Mouse (Mus musculus) embryo, embryonic 10 days (tissue): ENCODE measurements around the gene Farsa.
A peak's percentile ranks its signal among the peaks of the same experiment; 100 is the strongest.

Source experiments
- DNase-seq: peaks from one replicate; pipeline ENCODE4 v3.0.0-alpha.2; 2015; ENCODE audit warnings: low spot score

Gene Farsa

GRCm38 (mm10) chr8:84911854-84912253 lies 55.1 kb downstream of the Farsa start:
- no peak for DNase-seq

DNA sequence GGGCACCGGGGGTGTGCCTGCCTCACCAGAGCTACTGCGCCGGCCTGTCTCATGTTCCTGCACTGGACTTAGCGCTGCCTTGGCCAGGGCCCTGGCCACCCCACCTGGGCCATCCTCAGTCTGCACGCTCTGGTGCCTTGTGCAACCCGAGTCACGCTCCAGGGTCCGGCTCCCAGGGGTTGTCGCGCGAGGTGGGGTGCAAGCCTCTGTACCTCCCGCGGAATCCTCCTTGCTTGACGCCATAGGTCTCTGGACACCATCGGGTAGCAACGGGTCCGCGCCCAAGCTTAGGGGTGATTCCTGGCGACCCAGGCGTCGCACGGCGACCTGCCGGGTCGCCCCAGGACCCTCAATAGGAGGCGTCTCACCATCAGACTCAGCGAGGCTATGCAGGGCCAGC lies 55.6 kb downstream of the Farsa start:
- DNase-seq, result no peak

DNA sequence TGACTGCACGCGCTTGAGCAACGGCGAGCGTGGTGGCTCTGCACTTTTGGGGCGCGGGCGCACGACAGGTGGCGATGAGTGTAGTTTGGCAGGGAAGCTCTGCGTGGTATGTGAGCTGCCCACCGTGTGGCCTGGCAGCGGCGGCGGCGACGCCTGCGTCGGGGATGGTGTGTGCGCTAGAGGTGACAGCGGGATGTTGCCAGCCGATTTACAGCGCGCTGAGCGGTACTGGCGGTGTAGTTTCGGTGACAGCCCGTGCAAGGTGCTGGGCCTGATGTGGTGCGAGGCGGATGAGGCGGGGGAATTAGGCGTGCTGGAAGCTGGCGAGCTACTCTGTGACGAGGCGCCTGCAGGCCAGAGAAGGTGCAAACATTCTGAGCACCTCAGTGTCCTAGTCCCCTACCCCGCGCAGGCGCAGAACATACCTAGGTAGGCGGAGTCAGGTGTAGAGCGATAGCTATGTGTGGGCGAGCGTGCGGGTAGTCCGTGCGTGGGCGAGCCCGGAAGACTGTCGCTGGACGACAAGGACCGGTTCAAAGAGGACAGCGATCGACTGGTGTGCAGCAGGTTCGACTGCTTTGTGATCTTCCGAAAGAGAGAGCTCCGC lies 56.2 kb downstream of the Farsa start:
- DNase-seq, result peak; percentile 77

- no peak for DNase-seq
Observed at GRCm38 (mm10) chr8:84913502-84913900, 56.7 kb downstream of the Farsa start.

- peak; percentile 54 for DNase-seq
Observed at GRCm38 (mm10) chr8:84913960-84914359, 57.2 kb downstream of the Farsa start.

DNA sequence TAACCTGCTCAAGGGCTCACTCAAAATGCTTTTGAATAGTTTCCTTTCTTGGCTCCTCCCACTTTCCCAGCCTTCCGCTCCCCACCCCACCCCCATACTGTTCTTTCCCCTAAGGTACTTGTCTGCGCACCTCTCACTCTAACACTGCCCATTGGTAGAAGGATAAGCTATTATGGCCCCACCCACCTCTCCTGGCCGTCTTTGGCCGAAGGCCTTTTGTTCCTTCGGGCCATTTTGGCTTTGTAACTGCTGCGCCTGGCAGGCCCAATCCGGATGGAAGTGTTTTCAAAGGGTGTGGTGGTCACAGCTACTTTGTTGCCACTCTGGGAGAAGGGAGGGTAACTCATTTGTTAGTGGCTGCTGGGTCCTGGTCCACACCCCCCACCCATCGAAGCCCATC lies 58.5 kb downstream of the Farsa start:
- DNase-seq, result no peak

DNA sequence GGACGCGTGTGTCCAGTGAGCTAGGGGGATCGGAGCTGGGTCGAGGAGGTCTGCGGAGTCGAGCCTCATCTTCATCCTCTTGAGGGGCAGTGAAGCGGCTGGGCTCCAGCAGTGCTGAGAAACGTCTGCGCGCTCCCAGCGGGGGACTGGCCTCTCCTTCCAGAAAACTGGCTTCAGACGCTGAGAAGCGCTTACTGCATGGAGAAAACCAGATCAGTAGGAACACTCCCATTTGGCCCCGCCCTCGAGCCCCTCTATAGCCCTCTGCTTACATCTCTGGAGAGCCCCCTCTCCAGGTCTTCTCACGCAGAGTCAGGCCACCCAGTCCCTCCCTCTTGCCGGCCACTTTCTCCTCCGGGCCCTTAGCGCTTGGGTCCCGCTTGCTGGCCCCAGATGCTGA lies 61.0 kb downstream of the Farsa start:
- DNase-seq, result no peak

DNA sequence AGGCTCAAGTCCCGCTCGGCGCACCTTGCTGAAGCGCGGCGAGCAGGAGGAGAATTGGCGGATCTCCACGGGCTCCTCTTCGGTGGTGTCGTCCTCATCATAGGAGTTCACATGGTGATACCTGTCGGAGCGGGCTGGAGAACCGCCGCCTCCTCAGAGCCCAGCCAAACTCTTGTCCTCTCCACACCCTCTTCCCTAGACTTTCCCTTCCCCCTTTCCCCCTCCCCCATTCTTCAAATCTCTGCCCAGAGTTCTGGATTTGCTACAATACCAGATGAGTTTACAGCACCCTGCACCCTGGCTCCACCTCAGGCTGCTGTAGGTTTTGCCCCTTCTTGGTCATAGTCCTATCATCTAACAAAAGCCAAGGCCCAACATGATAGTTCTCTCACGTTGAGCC lies 61.9 kb downstream of the Farsa start:
- DNase-seq, result no peak
